Mouse (Mus musculus): ENCODE results near the gene Clec5a. TPM values are rescaled to one million over a fixed set of nuclear protein-coding genes. Genes with fewer than 3 reads are reported as not detected.

Clec5a gene
- polyA plus RNA-seq, 1 experiment from 2014 or later = 1.1 TPM

DNA sequence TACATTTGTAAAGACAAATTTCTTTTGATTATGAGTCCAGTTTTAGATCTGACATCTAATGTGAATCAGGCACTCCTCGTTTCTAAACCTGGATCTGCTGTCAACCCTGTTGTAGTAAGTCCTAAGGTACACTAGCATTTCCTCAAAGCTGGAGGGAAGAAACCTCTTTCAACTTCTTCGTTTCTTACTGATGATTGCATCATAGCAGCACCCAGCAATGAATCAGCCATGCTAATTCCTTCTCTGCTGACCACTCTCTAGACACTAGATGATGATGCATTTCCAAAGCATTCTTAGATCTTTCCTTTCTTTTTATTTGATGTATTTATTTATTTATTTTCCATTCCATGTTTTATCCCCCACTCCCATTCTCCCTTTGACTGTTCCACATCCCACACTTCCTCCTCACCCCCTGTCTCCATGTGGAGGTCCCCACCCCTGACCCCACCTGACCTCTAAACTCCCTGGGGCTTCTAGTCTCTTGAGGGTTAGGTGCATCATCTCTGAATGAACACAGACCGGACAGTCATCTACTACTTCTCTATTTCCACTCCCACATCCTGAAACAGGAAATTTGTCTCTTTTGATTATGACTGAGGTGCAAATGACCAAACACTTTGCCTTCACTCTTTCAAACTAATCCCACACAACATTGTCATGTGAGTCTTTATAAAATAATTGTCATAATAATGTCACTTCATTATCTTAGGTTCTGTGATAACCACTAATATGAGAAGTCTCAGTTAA, 9.4 kb upstream of the Clec5a start:
- Histone ChIP-seq H3K27me3 (replicated peaks; ENCODE audit: control insufficient read depth, insufficient read depth, low read length) (no peaks in the 10 kb centered on the region), H3K4me1 (replicated peaks; ENCODE audit: control insufficient read depth, insufficient read depth, low read length) (no peaks in the 10 kb centered on the region), H3K4me3 (ENCODE audit: low read depth, low read length) (no peak overlapping the region), H3K9ac (ENCODE audit: low read length) (no peak overlapping the region), H3K27ac (ENCODE audit: low read depth) (no peak overlapping the region), H3K9me3 (ENCODE audit: control insufficient read depth, low read length) (no peaks in the 10 kb centered on the region), H3K4me2 (ENCODE audit: low read length) (no peak overlapping the region), H3K36me3 (ENCODE audit: control insufficient read depth, insufficient read depth, low read length) (no peaks in the 10 kb centered on the region)
- ATAC-seq (replicated peaks; ENCODE audit: low FRiP score, low TSS enrichment, low read depth) (no peak), DNase-seq (ENCODE audit: low spot score) (no peak)
- 71% methylated on average over 3 of the region's 3 CpGs for WGBS

DNA sequence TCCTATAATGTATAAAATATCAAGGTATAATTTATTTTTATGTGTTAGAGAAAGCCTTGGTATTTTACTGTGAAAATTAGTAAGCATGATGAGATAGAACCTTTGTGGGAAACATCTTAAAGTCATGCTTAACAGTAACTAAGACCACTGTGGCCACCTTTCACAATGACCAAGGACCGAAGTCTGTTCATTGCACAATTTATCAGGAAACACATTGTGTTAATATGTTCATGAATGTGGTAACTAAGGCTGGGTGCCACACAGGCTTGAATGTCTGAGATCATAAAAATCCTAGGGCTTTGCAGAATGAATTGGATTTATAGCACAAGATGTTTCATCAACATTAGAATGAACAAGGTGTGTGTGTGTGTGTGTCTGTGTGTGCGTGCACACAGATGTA, 2.7 kb upstream of the Clec5a start:
- WGBS = 90% methylated on average over 2 of the region's 2 CpGs
- no peak overlapping the region for H3K4me2 ChIP-seq (ENCODE audit: low read length)
- no peaks in the 10 kb centered on the region for H3K27me3 ChIP-seq (replicated peaks; ENCODE audit: control insufficient read depth, insufficient read depth, low read length)
- no peaks in the 10 kb centered on the region for H3K36me3 ChIP-seq (ENCODE audit: control insufficient read depth, insufficient read depth, low read length)
- no peak for DNase-seq (ENCODE audit: low spot score)
- no peak overlapping the region for H3K9ac ChIP-seq (ENCODE audit: low read length)
- no peaks in the 10 kb centered on the region for H3K9me3 ChIP-seq (ENCODE audit: control insufficient read depth, low read length)
- H3K4me1 ChIP-seq (replicated peaks; ENCODE audit: control insufficient read depth, insufficient read depth, low read length) = no peaks in the 10 kb centered on the region
- H3K4me3 ChIP-seq (ENCODE audit: low read depth, low read length) = no peak overlapping the region
- ATAC-seq (replicated peaks; ENCODE audit: low FRiP score, low TSS enrichment, low read depth) = no peak
- H3K27ac ChIP-seq (ENCODE audit: low read depth) = no peak overlapping the region

DNA sequence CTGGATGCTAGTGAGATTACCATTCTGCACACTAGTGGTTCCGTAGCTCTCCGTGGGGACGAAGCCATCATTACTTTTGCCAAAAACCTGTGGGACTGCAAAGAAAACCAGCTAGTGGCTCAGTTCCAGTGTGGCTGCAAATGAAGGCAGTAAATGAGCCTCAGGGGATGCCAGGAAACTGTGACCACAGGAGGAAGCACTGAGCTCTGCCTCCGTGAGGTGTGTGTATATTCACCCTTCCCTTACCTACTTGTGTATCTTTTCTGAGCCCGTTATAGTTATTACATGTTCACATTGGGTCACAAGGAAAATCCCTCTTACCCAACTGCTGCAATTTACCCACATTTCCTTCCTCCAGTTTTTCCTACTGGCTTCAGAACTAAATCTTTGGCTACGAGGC, 1.3 kb downstream of the Clec5a start:
- Histone ChIP-seq H3K9ac (ENCODE audit: low read length) (no peak overlapping the region), H3K4me1 (replicated peaks; ENCODE audit: control insufficient read depth, insufficient read depth, low read length) (no peaks in the 10 kb centered on the region), H3K36me3 (ENCODE audit: control insufficient read depth, insufficient read depth, low read length) (no peaks in the 10 kb centered on the region), H3K27me3 (replicated peaks; ENCODE audit: control insufficient read depth, insufficient read depth, low read length) (no peaks in the 10 kb centered on the region), H3K9me3 (ENCODE audit: control insufficient read depth, low read length) (no peaks in the 10 kb centered on the region), H3K27ac (ENCODE audit: low read depth) (no peak overlapping the region), H3K4me2 (ENCODE audit: low read length) (no peak overlapping the region), H3K4me3 (ENCODE audit: low read depth, low read length) (no peak overlapping the region)
- WGBS = 82% methylated on average over 6 of the region's 6 CpGs
- ATAC-seq (replicated peaks; ENCODE audit: low FRiP score, low TSS enrichment, low read depth) = no peak
- no peak for DNase-seq (ENCODE audit: low spot score)

DNA sequence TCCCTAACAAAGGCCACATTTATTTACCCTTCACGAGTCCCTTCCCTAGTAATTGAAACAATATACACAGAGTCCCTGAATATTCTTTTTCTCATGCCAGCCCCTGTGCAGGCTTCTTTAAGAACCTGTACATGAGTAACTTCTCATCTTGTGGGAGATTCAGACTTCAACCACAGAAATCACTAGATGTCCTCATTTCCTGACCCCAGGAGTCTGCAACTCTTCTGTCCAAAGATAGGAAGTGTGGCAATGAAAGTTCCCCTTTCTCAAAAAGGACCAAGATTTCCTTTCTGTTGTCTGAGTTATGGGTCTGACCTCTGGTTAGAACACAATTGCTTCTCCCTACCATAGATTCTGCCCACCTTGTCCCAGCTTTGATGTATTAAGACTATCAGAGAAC, 9.3 kb downstream of the Clec5a start:
- DNase-seq (ENCODE audit: low spot score) = no peak
- Histone ChIP-seq H3K4me1 (replicated peaks; ENCODE audit: control insufficient read depth, insufficient read depth, low read length) (no peaks in the 10 kb centered on the region), H3K4me2 (ENCODE audit: low read length) (no peak overlapping the region), H3K27me3 (replicated peaks; ENCODE audit: control insufficient read depth, insufficient read depth, low read length) (no peaks in the 10 kb centered on the region), H3K36me3 (ENCODE audit: control insufficient read depth, insufficient read depth, low read length) (no peaks in the 10 kb centered on the region), H3K4me3 (ENCODE audit: low read depth, low read length) (no peak overlapping the region), H3K9me3 (ENCODE audit: control insufficient read depth, low read length) (no peaks in the 10 kb centered on the region), H3K27ac (ENCODE audit: low read depth) (no peak overlapping the region), H3K9ac (ENCODE audit: low read length) (no peak overlapping the region)
- no peak for ATAC-seq (replicated peaks; ENCODE audit: low FRiP score, low TSS enrichment, low read depth)
- 83% methylated on average over 1 of the region's 1 CpGs for WGBS

DNA sequence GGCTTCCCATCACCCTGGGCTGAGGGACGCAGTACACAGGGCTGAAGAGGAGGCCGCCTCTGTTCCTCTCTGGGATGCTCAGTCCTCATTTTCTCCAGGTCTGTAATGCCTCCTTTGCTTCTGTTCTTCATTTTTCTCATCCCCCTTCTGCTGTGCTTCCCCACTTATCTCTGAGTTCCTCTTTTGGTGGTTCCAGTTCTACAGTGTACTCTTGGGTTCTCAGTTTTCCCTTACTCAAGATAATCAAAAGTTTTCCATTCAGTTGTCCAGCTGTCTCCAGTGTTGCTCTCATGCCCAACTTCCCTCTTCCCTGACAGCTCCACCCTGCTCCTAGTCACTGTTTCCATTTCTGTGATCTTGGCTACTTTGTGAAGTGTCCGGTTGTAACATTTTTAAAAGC, 12.0 kb downstream of the Clec5a start:
- WGBS = 60% methylated on average over 3 of the region's 3 CpGs
- Histone ChIP-seq H3K27ac (ENCODE audit: low read depth) (no peak overlapping the region), H3K9me3 (ENCODE audit: control insufficient read depth, low read length) (no peaks in the 10 kb centered on the region)

GRCm38 (mm10) chr6:40569187-40569586, 16.4 kb downstream of the Clec5a start, which contains the start of gene Olfr460:
Gene Olfr460, plus strand, starts transcription at chr6:40569487.
- Histone ChIP-seq H3K9ac (ENCODE audit: low read length) (no peak within 1 kb of the TSS), H3K27ac (ENCODE audit: low read depth) (no peak within 1 kb of the TSS), H3K36me3 (ENCODE audit: control insufficient read depth, insufficient read depth, low read length) (no peaks in the 10 kb centered on the region), H3K4me3 (ENCODE audit: low read depth, low read length) (no peak within 1 kb of the TSS), H3K4me1 (replicated peaks; ENCODE audit: control insufficient read depth, insufficient read depth, low read length) (no peaks in the 10 kb centered on the region), H3K4me2 (ENCODE audit: low read length) (no peak within 1 kb of the TSS), H3K9me3 (ENCODE audit: control insufficient read depth, low read length) (no peaks in the 10 kb centered on the region), H3K27me3 (replicated peaks; ENCODE audit: control insufficient read depth, insufficient read depth, low read length) (no peaks in the 10 kb centered on the region)
- no peak for DNase-seq (ENCODE audit: low spot score)
- WGBS = 84% methylated on average over 3 of the region's 3 CpGs
- ATAC-seq (replicated peaks; ENCODE audit: low FRiP score, low TSS enrichment, low read depth) = no peak

More for the DNA sequence above, 12.0 kb downstream of the Clec5a start:
- Histone ChIP-seq H3K27me3 (replicated peaks; ENCODE audit: control insufficient read depth, insufficient read depth, low read length) (no peaks in the 10 kb centered on the region), H3K36me3 (ENCODE audit: control insufficient read depth, insufficient read depth, low read length) (no peaks in the 10 kb centered on the region), H3K4me2 (ENCODE audit: low read length) (no peak overlapping the region), H3K4me1 (replicated peaks; ENCODE audit: control insufficient read depth, insufficient read depth, low read length) (no peaks in the 10 kb centered on the region), H3K4me3 (ENCODE audit: low read depth, low read length) (no peak overlapping the region), H3K9ac (ENCODE audit: low read length) (no peak overlapping the region)
- DNase-seq (ENCODE audit: low spot score) = no peak
- ATAC-seq (replicated peaks; ENCODE audit: low FRiP score, low TSS enrichment, low read depth) = no peak

DNA sequence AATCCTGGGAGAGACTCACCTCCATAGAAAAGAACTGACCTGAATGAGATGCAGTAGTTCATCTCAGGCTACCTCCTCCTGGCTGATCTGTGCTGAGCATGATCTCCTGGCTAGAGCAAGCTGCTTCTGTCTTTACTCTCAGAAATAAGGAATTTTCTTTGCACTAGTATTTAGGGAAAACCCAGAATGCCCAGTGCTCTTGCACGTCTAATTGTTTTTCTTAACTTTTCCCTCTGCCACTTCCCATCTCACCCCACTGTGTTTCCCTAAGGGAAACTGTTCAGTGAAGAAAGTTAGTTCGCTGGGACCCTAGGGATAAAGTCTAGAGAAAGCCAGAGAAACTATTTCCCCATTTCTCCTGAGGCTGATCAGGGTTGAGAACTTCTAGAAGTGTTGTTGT, 30.7 kb downstream of the Clec5a start, which contains the start of gene Olfr461:
TSS of gene Olfr461 (minus strand) at position 101 of the 400 bp plus-strand sequence.
- 79% methylated on average over 2 of the region's 2 CpGs for WGBS
- no peaks in the 10 kb centered on the region for H3K4me1 ChIP-seq (replicated peaks; ENCODE audit: control insufficient read depth, insufficient read depth, low read length)
- H3K27me3 ChIP-seq (replicated peaks; ENCODE audit: control insufficient read depth, insufficient read depth, low read length) = no peaks in the 10 kb centered on the region
- H3K4me3 ChIP-seq (ENCODE audit: low read depth, low read length) = no peak within 1 kb of the TSS
- no peak within 1 kb of the TSS for H3K9ac ChIP-seq (ENCODE audit: low read length)
- no peak within 1 kb of the TSS for H3K4me2 ChIP-seq (ENCODE audit: low read length)
- no peak within 1 kb of the TSS for H3K27ac ChIP-seq (ENCODE audit: low read depth)
- H3K36me3 ChIP-seq (ENCODE audit: control insufficient read depth, insufficient read depth, low read length) = no peaks in the 10 kb centered on the region
- ATAC-seq (replicated peaks; ENCODE audit: low FRiP score, low TSS enrichment, low read depth) (no peak), DNase-seq (ENCODE audit: low spot score) (no peak)
- H3K9me3 ChIP-seq (ENCODE audit: control insufficient read depth, low read length) = no peaks in the 10 kb centered on the region

DNA sequence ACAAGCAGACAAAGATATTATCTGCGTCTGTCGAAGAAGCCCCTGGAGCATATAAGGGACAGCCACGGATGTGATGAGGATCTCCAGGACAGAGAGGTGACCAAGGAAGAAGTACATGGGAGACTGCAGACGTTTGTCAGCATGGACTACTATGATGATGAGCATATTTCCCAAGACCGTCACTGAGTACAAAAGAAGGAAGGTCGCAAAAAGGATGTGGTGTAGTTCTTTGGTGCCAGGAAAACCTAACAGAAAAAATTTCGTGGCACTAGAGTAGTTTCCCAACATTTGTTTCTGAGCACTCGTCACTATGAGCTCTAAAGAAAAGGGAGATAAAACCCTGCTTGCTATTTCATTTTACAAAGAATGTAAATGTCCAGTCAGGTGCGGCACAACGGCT, 40.9 kb downstream of the Clec5a start:
- ATAC-seq (replicated peaks; ENCODE audit: low FRiP score, low TSS enrichment, low read depth) = no peak
- Histone ChIP-seq H3K4me1 (replicated peaks; ENCODE audit: control insufficient read depth, insufficient read depth, low read length) (no peaks in the 10 kb centered on the region), H3K27ac (ENCODE audit: low read depth) (no peak overlapping the region), H3K27me3 (replicated peaks; ENCODE audit: control insufficient read depth, insufficient read depth, low read length) (no peaks in the 10 kb centered on the region), H3K4me3 (ENCODE audit: low read depth, low read length) (no peak overlapping the region), H3K9me3 (ENCODE audit: control insufficient read depth, low read length) (no peaks in the 10 kb centered on the region), H3K4me2 (ENCODE audit: low read length) (no peak overlapping the region), H3K9ac (ENCODE audit: low read length) (no peak overlapping the region), H3K36me3 (ENCODE audit: control insufficient read depth, insufficient read depth, low read length) (no peaks in the 10 kb centered on the region)
- no peak for DNase-seq (ENCODE audit: low spot score)
- 80% methylated on average over 10 of the region's 10 CpGs for WGBS

Measured in intestine, embryonic 14.5 days (tissue).